Mouse (Mus musculus) lung, postnatal 36 days (tissue): Measurements from ENCODE around the gene Mafg.
"Not testable (repeated sequence)": the region's sequence is repeated elsewhere in the genome, so short reads cannot be mapped to it uniquely, and the experiment has no call there.

Source experiments
- DNase-seq: peaks from one replicate; pipeline ENCODE4 v3.0.0; 2022; ENCODE audit warnings: mixed read lengths

Gene Mafg

GRCm38 (mm10) chr11:120633520-120634343 lies at the start of gene Mafg:
TSS of gene Mafg (minus strand) at chr11:120633600.
- peak; percentile 97 for DNase-seq

- DNase-seq: no peak
Observed at GRCm38 (mm10) chr11:120682683-120683082, 49.3 kb upstream of the Mafg start.

GRCm38 (mm10) chr11:120679909-120680308 lies 46.5 kb upstream of the Mafg start:
- peak; percentile 66 for DNase-seq

- DNase-seq: no peak
Observed at GRCm38 (mm10) chr11:120676951-120677350, 43.6 kb upstream of the Mafg start.

- DNase-seq: not testable (repeated sequence)
Observed at GRCm38 (mm10) chr11:120675875-120676274, 42.5 kb upstream of the Mafg start.

GRCm38 (mm10) chr11:120673594-120674122 lies 40.3 kb upstream of the Mafg start:
- DNase-seq: no peak

GRCm38 (mm10) chr11:120672687-120673593 lies 39.5 kb upstream of the Mafg start, which contains the start of gene Aspscr1:
TSS of gene Aspscr1 (plus strand) at chr11:120672973.
- peak; percentile 97 for DNase-seq

- no peak for DNase-seq
Observed at GRCm38 (mm10) chr11:120666617-120667016, 33.2 kb upstream of the Mafg start.

GRCm38 (mm10) chr11:120665406-120665805 lies 32.0 kb upstream of the Mafg start:
- peak; percentile 72 for DNase-seq

- no peak for DNase-seq
Observed at GRCm38 (mm10) chr11:120663714-120664113, 30.3 kb upstream of the Mafg start.

GRCm38 (mm10) chr11:120662759-120663158 lies 29.4 kb upstream of the Mafg start:
- DNase-seq: no peak

GRCm38 (mm10) chr11:120661076-120661460 lies 27.7 kb upstream of the Mafg start, which contains the start of gene Notum:
TSS of gene Notum (minus strand) at chr11:120661175.
- DNase-seq: no peak

- DNase-seq: no peak
Observed at GRCm38 (mm10) chr11:120660301-120661075, 27.1 kb upstream of the Mafg start.

GRCm38 (mm10) chr11:120659509-120660300 lies 26.3 kb upstream of the Mafg start:
- no peak for DNase-seq

- DNase-seq: peak; percentile 92
Observed at GRCm38 (mm10) chr11:120658876-120659410, 25.5 kb upstream of the Mafg start.

- no peak for DNase-seq
Observed at GRCm38 (mm10) chr11:120657301-120657700, 23.9 kb upstream of the Mafg start.

GRCm38 (mm10) chr11:120654741-120655140 lies 21.3 kb upstream of the Mafg start:
- DNase-seq: no peak

GRCm38 (mm10) chr11:120651872-120652271 lies 18.5 kb upstream of the Mafg start:
- DNase-seq: no peak

GRCm38 (mm10) chr11:120648001-120648476 lies 14.6 kb upstream of the Mafg start, which contains the start of gene Myadml2:
TSS of gene Myadml2 (minus strand) at chr11:120648158.
- peak; percentile 53 for DNase-seq

GRCm38 (mm10) chr11:120647047-120647830 lies 13.8 kb upstream of the Mafg start:
- DNase-seq: no peak
